26 mouse cellular contexts compared by ENCODE assay signal in the genomic region with DNA sequence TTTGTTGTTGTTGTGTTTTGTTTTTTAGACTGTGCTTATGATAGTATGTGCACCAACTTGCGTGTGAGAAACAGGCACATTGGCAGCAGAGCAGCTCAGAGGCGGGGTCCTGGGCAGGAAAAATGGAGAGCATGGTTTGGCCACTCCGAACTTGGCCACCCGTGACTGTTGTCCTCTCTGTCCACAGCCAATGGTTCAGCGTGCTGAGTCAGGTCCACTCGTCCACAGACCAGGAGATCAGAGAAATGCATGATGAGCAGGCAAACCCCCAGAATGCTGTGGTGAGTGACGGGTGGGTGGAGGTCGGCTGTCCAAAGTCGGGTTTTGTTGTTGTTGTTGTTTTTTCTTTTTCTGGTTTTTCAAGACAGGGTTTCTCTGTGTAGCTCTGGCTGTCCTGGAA.
"Had no signal": no experiment of that assay in that cellular context is flagged by ENCODE, and none has a peak within 500 bp of the region (broad histone marks: within the 10 kb centered on the region; RNA-seq: fewer than 3 reads in every experiment).

No protein-coding gene starts in this region.

- DNase-seq: forebrain, postnatal 0 days; gastrocnemius, postnatal 10 days; gastrocnemius, postnatal 25 days; heart, adult 18-20 months; heart, postnatal 10 days; heart, postnatal 4 days; kidney, postnatal 4 days; liver; liver, embryonic 13.5 days; liver, postnatal 0 days had no signal

- H3K4me1 ChIP-seq: heart, embryonic 10.5 days; heart, embryonic 12.5 days; hindbrain, embryonic 12.5 days; intestine, embryonic 15.5 days; limb, embryonic 10.5 days; liver, embryonic 13.5 days; liver, embryonic 15.5 days had no signal

- H3K27ac ChIP-seq: heart, embryonic 10.5 days; hindbrain, embryonic 10.5 days; hindbrain, embryonic 14.5 days; intestine, embryonic 15.5 days; kidney, postnatal 0 days; layer of hippocampus, adult 2 months; left cerebral cortex, adult 2 months; limb, embryonic 10.5 days; limb, embryonic 12.5 days; liver, embryonic 13.5 days; liver, embryonic 15.5 days had no signal

- H3K4me2 ChIP-seq: heart, embryonic 12.5 days; hindbrain, embryonic 12.5 days; hindbrain, embryonic 14.5 days; intestine, embryonic 15.5 days; limb, embryonic 12.5 days; liver, embryonic 11.5 days; liver, embryonic 13.5 days; liver, embryonic 15.5 days had no signal

- H3K9ac ChIP-seq: heart, embryonic 12.5 days; hindbrain, embryonic 12.5 days; hindbrain, embryonic 14.5 days; intestine, embryonic 15.5 days; limb, embryonic 12.5 days; liver, embryonic 13.5 days; liver, embryonic 15.5 days; liver, postnatal 0 days had no signal

- H3K4me3 ChIP-seq: heart, embryonic 10.5 days; heart, embryonic 12.5 days; hindbrain, embryonic 10.5 days; hindbrain, embryonic 12.5 days; intestine, embryonic 15.5 days; layer of hippocampus, adult 2 months; left cerebral cortex, adult 2 months; limb, embryonic 10.5 days; limb, embryonic 12.5 days; liver, embryonic 13.5 days; liver, embryonic 15.5 days had no signal

- H3K9me3 ChIP-seq: heart, embryonic 10.5 days; heart, embryonic 12.5 days; hindbrain, embryonic 10.5 days; hindbrain, embryonic 12.5 days; intestine, embryonic 15.5 days; limb, embryonic 10.5 days; limb, embryonic 12.5 days; liver, embryonic 13.5 days; liver, embryonic 15.5 days had no signal

- H3K27me3 ChIP-seq: heart, embryonic 12.5 days; hindbrain, embryonic 12.5 days; intestine, embryonic 15.5 days; limb, embryonic 12.5 days; liver, embryonic 13.5 days; liver, embryonic 15.5 days had no signal

- ATAC-seq: forebrain, postnatal 0 days; hindbrain, embryonic 16.5 days; inflammation-experienced regulatory T-cells, adult 6 months; intestine, embryonic 15.5 days; intestine, postnatal 0 days; liver, postnatal 0 days had no signal
